Mouse (Mus musculus) cortical plate, adult 2 months (tissue): Measurements from ENCODE around the gene 1700028K03Rik. TPM values are rescaled to one million over a fixed set of nuclear protein-coding genes. Genes with fewer than 3 reads are reported as not detected.

ENCODE experiments used
- H3K27ac ChIP-seq: fragments of 200-500 bp; 2 replicates; pipeline ENCODE4 v1.5.1; 2012; ENCODE audit warnings: low read length, control low read depth, inconsistent platforms; ENCODE audit not compliant: insufficient read depth
- H3K4me1 ChIP-seq: fragments of 200-500 bp; 2 replicates; pipeline ENCODE4 v1.6.1; 2011; ENCODE audit warnings: low read length; ENCODE audit not compliant: control insufficient read depth, insufficient read depth
- H3K4me3 ChIP-seq: fragments of 200-500 bp; 2 replicates; pipeline ENCODE4 v1.5.1; 2011; ENCODE audit warnings: mild to moderate bottlenecking, low read length, control low read depth; ENCODE audit not compliant: insufficient read depth
- CTCF ChIP-seq: fragments of 200-500 bp; IDR thresholded peaks from 2 replicates; pipeline ENCODE4 v1.5.1; 2011; ENCODE audit warnings: mild to moderate bottlenecking, control low read depth, low read length; ENCODE audit not compliant: insufficient read depth; ENCODE audit errors: extremely low read depth
- POLR2A ChIP-seq: fragments of 200-500 bp; IDR thresholded peaks from 2 replicates; pipeline ENCODE4 v1.6.1; 2011; ENCODE audit warnings: mild to moderate bottlenecking, low read length, control low read depth; ENCODE audit not compliant: insufficient read depth; ENCODE audit errors: extremely low read depth
- polyA plus RNA-seq: library from polyadenylated mRNA; depleted of rRNA; stranded (reverse); fragments of >200 nt; gene quantifications from 2 replicates; pipeline ENCODE4 v1.2.3, GENCODE M21; 2012; rRNA removed

Gene 1700028K03Rik
- polyA plus RNA-seq, 1 experiment = 0.73 TPM

DNA sequence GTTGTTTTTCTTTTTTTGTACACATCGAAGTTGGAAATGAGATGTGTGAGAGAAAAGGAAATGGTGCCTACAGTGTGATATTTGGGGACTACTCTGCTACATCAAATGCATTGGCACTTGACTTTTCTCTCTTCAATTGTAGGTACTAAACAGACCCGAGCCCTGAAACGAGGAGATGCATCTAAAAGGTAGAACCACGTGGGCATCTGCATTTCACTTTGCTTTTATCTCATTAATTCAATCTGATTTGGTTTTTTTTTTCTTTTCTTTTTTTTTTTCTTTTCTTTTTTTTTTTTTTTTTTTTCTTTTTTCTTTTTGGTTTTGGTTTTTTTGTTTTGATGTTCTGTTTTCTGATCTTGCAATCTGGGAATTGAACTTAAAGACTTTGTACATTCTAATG, 63.9 kb downstream of the 1700028K03Rik start:
- TF ChIP-seq CTCF (no peak), POLR2A (no peak)
- no peak overlapping the region for H3K27ac ChIP-seq
- no peak overlapping the region; the same call in 1 of the 2 replicates for H3K4me3 ChIP-seq
- peaks cover 2% of the 10 kb centered on the region for H3K4me1 ChIP-seq

Other genes with a start within 250 kb of the 1700028K03Rik start
- gene Tgfbr3, start 245.1 kb upstream of the 1700028K03Rik start, polyA plus RNA-seq = 6.0 and 6.1 TPM in 2 replicates
- 12.9 and 13.4 TPM in 2 replicates for gene Brdt, start 203.6 kb upstream of the 1700028K03Rik start, polyA plus RNA-seq
- gene Ephx4, start 132.0 kb upstream of the 1700028K03Rik start, polyA plus RNA-seq = 113 and 123 TPM in 2 replicates
- gene Lpcat2b, start 103.2 kb upstream of the 1700028K03Rik start, polyA plus RNA-seq = 0.06 and 0.10 TPM in 2 replicates
- 96.9 and 98.0 TPM in 2 replicates for gene Btbd8, start 96.7 kb upstream of the 1700028K03Rik start, polyA plus RNA-seq
- gene Gm42669, start 27.1 kb upstream of the 1700028K03Rik start, polyA plus RNA-seq = 0.89 and 0.96 TPM in 2 replicates
- 15.2 TPM in 2 replicates for gene Rpap2, start 62.7 kb downstream of the 1700028K03Rik start, polyA plus RNA-seq
- 17.0 and 17.6 TPM in 2 replicates for gene Glmn, start 63.2 kb downstream of the 1700028K03Rik start, polyA plus RNA-seq
- gene Gfi1, start 191.3 kb downstream of the 1700028K03Rik start, polyA plus RNA-seq = 0.11 TPM in 1 of 2 replicates, not detected in the other